Mouse (Mus musculus) c-Kit-positive CD71-negative TER-119-negative erythroid progenitor cells, embryonic 14.5 days (primary cell): ENCODE results near the gene Arsj.
A peak's percentile ranks its signal among the peaks of the same experiment; 100 is the strongest.

ENCODE experiments used
- DNase-seq: peaks from one replicate; pipeline ENCODE4 v3.0.0-alpha.2; 2013; ENCODE audit warnings: low read depth

Arsj gene

GRCm38 (mm10) chr3:126363568-126364505 is at the start of gene Arsj:
Gene Arsj (plus strand): TSS chr3:126363684.
- DNase-seq = peak; percentile 8

DNA sequence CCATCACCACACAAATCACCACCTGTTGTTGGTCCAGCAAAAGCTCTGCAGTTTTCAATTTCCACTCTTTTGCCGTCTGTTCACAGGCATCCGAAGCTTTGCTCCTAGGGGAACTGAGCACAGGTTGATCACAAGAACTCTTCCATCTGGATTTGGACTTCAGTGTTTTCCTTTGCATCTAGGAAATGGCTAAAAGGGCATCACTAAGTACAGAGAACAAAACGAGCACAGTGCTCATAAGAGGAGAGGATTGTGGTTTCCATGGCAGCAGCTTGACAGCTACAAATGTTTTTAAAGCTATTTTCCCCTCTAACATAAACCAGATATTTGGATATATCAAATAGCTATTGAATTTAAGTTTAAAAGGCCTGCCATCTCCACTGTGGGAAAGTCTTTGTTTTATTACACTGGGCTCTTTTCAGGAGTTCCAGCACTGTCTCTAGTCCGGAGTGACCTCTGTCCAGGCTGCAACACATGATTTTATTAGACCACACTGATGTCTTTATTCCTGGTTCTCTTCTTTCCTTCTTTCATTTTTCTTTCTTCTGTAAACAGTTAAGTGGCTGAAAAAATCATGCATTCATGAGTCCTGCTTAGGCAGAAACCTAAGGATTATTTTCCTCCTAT is 38.5 kb upstream of the Arsj start:
- DNase-seq = no peak

GRCm38 (mm10) chr3:126325891-126326627 is 37.4 kb upstream of the Arsj start:
- DNase-seq = no peak

DNA sequence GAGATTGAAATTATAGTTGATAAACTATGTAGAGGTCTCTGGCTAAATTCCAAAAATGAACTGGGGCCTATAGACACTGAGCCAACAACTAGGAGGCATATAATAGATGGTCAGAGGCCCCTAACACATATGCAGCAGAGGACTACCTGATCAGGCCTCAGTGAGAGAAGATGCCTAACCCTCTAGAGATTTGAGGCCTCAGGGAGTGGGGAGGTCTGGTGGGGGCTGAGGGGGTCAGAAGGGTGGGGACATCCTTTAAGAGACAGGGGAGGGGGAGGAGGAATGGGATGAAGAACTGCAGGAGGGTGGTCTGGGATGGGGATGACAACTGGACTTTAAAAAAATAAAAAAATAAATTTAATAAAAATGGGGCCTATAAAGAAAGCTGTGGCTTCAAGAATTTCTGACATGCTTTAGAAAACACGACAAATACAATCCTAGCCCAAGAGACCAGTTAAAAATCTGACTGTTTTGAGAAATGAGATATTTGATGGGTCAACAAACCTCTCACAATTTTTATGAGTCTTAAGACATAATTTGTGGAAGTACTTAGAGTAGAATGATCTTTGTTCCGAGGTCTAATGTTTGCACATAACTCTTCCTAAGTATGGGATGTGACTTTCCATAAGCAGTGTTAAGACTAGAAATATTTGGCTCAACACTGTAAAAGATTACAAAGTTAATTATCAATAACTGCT is 36.7 kb upstream of the Arsj start:
- DNase-seq = no peak

DNA sequence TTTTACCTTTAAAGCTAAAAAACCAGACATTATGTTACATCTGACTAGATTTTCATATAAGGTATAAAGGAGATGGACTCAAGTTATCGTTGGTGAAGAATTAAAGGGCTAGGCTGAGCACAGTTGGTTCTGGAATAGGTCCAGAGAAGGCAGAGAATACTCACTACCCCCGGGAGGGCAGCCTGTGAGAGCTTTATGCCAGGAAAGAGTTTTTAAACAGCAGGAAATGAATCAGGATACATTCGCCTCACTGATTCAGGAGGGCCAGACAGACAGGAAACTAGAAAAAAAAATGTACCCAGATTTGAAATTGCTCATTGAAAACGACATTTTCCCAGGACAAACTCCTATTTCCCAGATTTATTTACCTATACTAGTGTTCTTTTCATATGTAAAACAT is 28.2 kb upstream of the Arsj start:
- DNase-seq = no peak

GRCm38 (mm10) chr3:126344745-126345144 is 18.7 kb upstream of the Arsj start:
- DNase-seq = no peak

GRCm38 (mm10) chr3:126359760-126360159 is 3.7 kb upstream of the Arsj start:
- DNase-seq = no peak

- no peak for DNase-seq
Measured at GRCm38 (mm10) chr3:126362392-126362791, 1.1 kb upstream of the Arsj start.

- no peak for DNase-seq
Measured at GRCm38 (mm10) chr3:126362931-126363525, 456 bp upstream of the Arsj start.

DNA sequence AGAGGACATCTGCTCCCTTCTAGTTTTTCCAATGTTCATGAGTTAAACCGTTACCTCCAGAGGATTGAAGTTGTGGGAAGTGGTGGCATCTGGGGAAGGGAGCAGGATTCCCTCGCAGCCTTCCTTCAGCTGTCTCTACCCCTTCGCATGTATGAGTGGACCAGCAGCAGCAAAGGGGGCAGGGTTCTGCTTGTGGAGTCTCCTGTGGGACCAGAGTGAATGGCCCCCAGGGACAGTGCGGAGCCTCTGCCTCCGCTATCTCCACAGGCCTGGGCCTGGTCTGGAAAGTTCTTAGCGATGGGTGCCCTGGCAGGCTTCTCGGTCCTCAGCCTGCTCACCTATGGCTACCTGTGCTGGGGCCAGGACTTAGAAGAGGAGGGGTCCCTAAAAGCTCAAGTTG is 1.1 kb downstream of the Arsj start:
- DNase-seq = no peak

- no peak for DNase-seq
Measured at GRCm38 (mm10) chr3:126370571-126370970, 7.1 kb downstream of the Arsj start.

- DNase-seq = no peak
Measured at GRCm38 (mm10) chr3:126372815-126373545, 9.5 kb downstream of the Arsj start.

DNA sequence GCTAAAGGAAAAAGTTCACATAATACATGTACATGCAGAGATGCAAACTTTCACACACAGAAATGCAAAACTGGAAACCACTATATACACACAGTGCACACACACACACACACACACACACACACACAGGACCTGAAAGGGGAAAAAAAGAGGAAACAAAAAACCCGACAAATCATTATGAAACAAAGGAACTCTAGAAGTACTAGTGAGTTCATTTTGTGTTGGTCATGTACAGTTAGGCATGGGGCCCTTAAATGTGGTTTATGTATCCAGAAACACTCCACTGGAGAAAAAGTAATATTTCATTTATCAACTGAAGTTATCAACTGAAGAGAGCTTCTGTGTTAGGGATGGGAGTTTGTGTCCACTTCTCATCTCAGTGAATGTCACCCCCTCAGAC is 10.2 kb downstream of the Arsj start:
- DNase-seq = no peak

DNA sequence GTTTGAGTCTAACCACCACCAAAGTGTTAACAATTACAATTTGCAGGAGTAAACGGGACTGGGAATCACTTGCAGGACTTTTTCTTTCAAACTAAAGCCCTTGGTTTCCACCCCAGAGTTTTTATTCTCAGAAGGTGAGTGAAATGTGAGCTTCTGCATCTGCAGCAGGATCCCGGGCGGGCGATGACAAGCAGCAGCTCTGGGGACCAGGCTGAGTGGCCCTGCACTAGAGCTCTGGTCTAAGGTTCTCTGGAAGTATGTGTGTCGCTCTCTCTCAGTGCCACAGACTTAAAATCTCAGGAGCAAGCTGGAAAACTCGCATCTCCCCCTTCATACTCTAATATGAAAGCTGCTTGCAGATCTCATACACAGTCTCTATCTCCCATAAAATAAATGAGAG is 15.8 kb downstream of the Arsj start:
- DNase-seq = no peak

GRCm38 (mm10) chr3:126379702-126380101 is 16.2 kb downstream of the Arsj start:
- DNase-seq = no peak

- no peak for DNase-seq
Measured at GRCm38 (mm10) chr3:126383276-126383675, 19.8 kb downstream of the Arsj start.

GRCm38 (mm10) chr3:126384657-126385438 is 21.4 kb downstream of the Arsj start:
- DNase-seq = no peak

- DNase-seq = no peak
Measured at GRCm38 (mm10) chr3:126397451-126397850, 34.0 kb downstream of the Arsj start.

DNA sequence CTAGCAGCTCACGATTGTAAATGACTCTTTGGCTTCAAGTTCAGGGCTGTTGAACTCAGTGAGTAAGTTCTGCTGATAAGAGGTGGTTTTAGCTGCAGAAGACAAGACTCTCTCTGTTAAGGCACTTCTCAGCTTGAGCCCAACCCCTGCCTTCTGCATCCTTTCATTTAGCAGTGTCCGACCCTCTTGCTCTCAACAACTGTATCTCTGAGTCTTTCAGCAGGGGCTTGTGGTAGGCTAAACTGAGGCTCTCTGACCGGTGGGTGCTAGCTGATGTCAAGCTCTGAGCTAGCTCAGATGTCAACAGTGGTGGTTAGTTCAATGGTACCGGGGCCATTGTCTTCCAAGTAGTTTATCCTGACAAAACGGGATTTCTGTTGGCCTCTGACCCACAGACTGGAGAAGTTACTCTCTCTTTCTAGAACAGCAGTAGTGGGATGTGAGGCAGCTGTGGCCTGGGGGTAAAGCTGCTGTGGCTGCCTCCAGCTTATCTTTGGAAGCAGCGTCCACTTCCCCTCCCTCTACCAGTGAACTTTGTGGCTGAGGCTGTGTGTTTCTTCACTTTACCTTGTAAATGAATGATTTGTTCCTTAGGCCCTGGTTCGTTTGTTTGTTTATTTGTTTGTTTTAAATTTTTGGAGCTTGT is 34.6 kb downstream of the Arsj start:
- DNase-seq = no peak

- no peak for DNase-seq
Measured at GRCm38 (mm10) chr3:126400726-126401125, 37.2 kb downstream of the Arsj start.
